Mouse (Mus musculus): ENCODE results near the gene Nxph4. TPM values are rescaled to one million over a fixed set of nuclear protein-coding genes. Genes with fewer than 3 reads are reported as not detected.

Nxph4 gene
- polyA plus RNA-seq, 1 experiment from 2014 or later = 78.8 TPM

DNA sequence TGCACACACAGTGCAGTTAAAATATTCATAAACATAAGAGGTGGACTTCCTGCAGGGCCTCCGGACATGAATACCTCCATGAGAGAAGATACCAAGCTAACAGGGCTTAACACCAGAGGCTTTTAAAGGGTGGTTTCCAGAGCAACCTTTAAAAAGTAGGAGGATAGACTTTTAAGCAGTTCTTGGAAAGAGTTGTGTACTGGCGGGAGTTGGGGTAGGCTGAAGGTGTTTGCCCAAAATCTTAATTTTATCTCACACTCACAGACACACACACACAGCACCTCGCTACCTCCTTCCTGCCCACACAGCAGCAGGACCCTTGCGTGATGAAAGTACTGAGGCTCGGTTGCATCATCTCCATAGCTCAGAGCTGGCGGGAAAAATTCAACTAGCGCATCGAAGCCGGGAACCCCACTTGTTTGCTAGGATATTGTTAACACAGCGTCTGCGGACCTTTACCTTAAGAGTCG is 12.7 kb downstream of the Nxph4 start:
- H3K9me3 ChIP-seq = no peaks in the 10 kb centered on the region
- ATAC-seq = no peak
- peak overlapping the region; percentile 85 for H3K4me2 ChIP-seq (replicated peaks)
- H3K36me3 ChIP-seq = peaks cover 22% of the 10 kb centered on the region
- peak overlapping the region; percentile 68 for H3K9ac ChIP-seq (replicated peaks)
- no peak overlapping the region for H3K27ac ChIP-seq
- WGBS = 16% methylated on average over 12 of the region's 12 CpGs
- H3K4me3 ChIP-seq (replicated peaks) = peak overlapping the region; percentile 54
- H3K27me3 ChIP-seq = peaks cover 60% of the 10 kb centered on the region
- H3K4me1 ChIP-seq (replicated peaks) = peaks cover 55% of the 10 kb centered on the region

DNA sequence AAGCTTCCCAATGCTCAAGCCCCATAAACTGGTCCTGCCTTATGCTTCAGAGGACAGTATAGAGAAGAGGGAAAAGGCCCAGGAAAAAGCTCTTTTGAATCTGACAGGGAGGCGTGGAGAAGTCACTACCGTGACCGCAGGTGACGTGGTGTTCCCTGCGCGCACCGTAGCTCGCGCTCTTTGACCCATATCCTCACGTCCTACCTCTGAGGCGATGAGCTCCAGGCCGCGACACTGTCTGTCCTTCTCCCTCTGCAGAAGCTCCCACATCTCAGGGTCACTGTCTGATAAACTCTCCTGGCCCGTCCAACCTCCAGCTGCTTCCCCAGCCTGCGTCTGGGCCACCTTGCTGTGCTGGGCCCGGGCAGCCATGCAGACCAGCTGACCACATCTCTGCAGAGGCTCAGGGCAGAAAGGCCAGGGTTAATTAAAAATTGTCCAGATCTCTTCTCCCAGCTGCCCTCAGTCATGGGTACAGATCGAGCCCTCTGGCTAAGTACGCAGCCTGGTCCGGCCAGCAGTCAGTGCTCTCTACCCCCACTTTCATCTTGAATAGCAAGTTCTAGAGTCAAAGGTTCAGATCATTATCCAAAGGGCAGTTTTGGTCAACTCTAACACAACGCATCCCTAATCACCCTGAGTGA is 13.5 kb downstream of the Nxph4 start:
- H3K4me2 ChIP-seq (replicated peaks) = peak overlapping the region; percentile 85
- peaks cover 55% of the 10 kb centered on the region for H3K4me1 ChIP-seq (replicated peaks)
- 82% methylated on average over 20 of the region's 20 CpGs for WGBS
- no peak overlapping the region for H3K27ac ChIP-seq
- H3K27me3 ChIP-seq = peaks cover 60% of the 10 kb centered on the region
- H3K9me3 ChIP-seq = no peaks in the 10 kb centered on the region
- peaks cover 22% of the 10 kb centered on the region for H3K36me3 ChIP-seq
- no peak for ATAC-seq
- no peak overlapping the region; the same call in 1 of the 2 replicates for H3K4me3 ChIP-seq (replicated peaks)
- no peak overlapping the region for H3K9ac ChIP-seq (replicated peaks)

DNA sequence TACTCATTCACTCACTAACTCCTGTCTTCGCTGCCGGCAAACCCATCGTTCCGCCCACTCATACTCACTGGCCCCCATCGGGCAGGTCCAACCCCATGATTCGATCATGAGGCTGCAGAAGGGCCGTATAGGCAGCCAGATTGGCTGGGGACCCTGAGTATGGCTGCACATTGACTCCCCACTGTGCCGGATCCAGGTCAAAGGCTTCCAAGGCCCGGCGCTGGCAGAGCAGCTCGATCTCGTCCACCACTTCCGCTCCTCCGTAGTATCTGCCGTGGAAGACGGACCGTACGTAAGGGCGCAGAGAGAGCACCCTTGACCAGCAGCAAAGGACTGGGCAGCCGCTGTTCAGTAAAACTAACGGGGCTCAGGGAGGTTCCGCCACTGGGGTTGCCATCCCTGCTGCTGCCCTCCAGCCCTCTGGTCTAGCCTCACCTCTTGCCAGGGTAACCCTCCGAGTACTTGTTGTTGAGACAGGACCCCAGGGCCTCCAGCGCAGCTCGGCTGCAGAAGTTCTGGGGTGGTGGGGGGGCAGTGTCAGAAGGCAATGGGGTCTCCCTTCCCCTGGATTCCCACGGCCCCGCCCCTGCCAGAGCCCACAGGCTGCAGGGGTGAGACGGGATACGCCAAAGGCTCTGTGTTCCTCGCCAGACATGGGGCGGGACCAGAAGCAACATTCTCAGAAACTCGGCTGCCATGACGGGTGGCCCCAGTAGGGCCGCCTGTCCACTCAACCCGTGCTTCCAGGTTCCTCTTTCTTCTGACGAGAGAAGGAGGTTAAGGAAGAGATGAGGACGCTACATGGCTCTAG is 14.3 kb downstream of the Nxph4 start:
- no peak for ATAC-seq
- Histone ChIP-seq H3K36me3 (peaks cover 22% of the 10 kb centered on the region), H3K4me2 (replicated peaks) (0 out of 2 replicates have a peak overlapping the region, but pooled peaks have one; percentile 85), H3K27me3 (peaks cover 60% of the 10 kb centered on the region), H3K4me1 (replicated peaks) (peaks cover 55% of the 10 kb centered on the region), H3K9me3 (no peaks in the 10 kb centered on the region), H3K27ac (no peak overlapping the region), H3K9ac (replicated peaks) (no peak overlapping the region), H3K4me3 (replicated peaks) (no peak overlapping the region)
- 94% methylated on average over 37 of the region's 37 CpGs for WGBS

DNA sequence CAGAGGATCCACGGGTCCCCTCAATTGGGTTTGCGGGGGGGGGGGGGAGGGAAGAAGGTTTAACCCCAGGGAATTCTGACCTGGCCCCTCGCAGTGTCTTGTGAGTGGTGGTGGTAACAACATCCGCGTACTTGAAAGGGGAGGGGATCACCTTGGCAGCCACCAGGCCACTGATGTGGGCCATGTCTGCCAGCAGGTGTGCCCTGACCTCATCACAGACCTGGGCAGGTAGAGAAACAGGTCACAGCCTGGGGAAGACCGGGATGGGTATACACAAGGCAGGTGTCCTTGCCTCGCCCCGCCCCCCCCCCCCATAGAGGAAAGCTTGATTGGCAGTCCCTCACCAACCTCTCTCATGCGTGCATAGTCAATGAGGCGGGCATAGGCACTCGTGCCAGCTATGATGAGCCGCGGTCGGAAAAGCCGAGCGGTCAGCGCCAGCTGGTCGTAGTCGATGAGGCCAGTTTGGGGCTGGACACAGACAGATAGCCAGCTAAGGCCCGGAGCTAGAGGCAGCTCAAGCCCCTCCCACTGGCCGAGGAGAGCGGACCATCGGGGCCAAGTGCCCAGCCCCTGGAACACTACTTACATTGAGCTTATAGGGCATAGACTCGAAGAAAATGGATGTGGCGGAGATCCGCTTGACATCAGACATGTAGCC is 15.2 kb downstream of the Nxph4 start:
- Histone ChIP-seq H3K27me3 (peaks cover 60% of the 10 kb centered on the region), H3K4me1 (replicated peaks) (peaks cover 55% of the 10 kb centered on the region), H3K27ac (no peak overlapping the region), H3K9ac (replicated peaks) (no peak overlapping the region), H3K9me3 (no peaks in the 10 kb centered on the region), H3K36me3 (peaks cover 22% of the 10 kb centered on the region), H3K4me2 (replicated peaks) (no peak overlapping the region), H3K4me3 (replicated peaks) (no peak overlapping the region)
- WGBS = 95% methylated on average over 25 of the region's 26 CpGs
- ATAC-seq = no peak

DNA sequence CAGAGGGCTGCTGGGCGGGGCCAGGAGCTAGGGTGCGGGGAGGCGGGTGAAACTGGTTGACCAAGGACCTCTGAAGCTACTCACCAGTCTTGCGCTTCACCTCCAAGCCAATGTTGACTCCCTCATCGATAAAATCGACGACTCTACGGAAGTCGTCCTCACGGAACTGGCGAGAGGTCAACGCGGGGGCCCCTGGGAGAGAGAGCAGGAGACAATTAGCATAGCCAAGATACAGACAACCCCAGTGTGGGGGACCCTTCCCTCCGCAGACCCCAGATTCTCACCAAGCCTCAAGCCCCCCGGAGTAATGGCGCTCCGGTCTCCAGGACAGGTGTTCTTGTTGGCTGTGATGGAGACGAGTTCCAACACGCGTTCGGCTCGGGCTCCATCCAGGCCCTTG is 16.4 kb downstream of the Nxph4 start:
- WGBS = 95% methylated on average over 22 of the region's 22 CpGs
- Histone ChIP-seq H3K36me3 (peaks cover 22% of the 10 kb centered on the region), H3K4me3 (replicated peaks) (no peak overlapping the region), H3K9ac (replicated peaks) (no peak overlapping the region), H3K4me2 (replicated peaks) (no peak overlapping the region), H3K27ac (no peak overlapping the region), H3K27me3 (peaks cover 54% of the 10 kb centered on the region), H3K9me3 (no peaks in the 10 kb centered on the region), H3K4me1 (replicated peaks) (peaks cover 65% of the 10 kb centered on the region)
- ATAC-seq = no peak

DNA sequence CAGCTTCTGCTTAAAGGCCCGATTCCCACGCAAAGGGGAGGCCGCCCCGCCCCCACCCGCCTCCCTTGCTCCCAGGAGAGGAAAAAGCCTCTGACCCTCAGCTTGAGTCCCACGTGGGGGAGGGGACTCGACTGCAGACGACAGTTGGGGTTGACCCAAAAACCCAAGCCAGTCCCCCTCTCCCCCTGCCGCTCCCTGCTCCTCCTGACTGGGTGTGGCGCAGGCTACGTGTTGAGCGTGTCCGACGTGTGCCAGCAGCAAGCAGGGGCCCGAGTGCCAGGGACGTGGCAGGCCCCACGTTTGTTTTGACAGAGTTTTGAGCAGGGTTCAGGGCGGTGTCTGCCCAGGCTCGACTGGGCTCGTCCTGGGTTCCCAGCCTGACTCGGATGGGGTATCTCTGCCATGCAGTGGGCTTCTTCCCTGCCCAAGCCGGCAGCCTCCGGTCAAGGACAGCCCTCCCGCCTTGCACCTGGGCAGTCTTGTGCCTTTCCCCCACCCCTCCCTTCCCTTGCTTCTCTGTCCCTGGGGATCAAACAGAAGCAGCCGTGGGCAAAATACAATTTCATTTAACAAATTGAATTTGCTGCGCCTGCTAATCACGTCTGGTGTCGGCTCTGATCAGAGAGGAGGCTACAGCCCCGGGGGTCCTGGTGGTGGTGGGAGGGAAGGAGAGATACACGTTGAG is 17.6 kb downstream of the Nxph4 start:
- Histone ChIP-seq H3K36me3 (peaks cover 22% of the 10 kb centered on the region), H3K4me3 (replicated peaks) (no peak overlapping the region), H3K4me1 (replicated peaks) (peaks cover 72% of the 10 kb centered on the region), H3K27ac (no peak overlapping the region), H3K4me2 (replicated peaks) (peak overlapping the region; percentile 42), H3K27me3 (peaks cover 54% of the 10 kb centered on the region), H3K9me3 (no peaks in the 10 kb centered on the region), H3K9ac (replicated peaks) (no peak overlapping the region; the same call in 1 of the 2 replicates)
- no peak for ATAC-seq
- WGBS = 6% methylated on average over 30 of the region's 30 CpGs

DNA sequence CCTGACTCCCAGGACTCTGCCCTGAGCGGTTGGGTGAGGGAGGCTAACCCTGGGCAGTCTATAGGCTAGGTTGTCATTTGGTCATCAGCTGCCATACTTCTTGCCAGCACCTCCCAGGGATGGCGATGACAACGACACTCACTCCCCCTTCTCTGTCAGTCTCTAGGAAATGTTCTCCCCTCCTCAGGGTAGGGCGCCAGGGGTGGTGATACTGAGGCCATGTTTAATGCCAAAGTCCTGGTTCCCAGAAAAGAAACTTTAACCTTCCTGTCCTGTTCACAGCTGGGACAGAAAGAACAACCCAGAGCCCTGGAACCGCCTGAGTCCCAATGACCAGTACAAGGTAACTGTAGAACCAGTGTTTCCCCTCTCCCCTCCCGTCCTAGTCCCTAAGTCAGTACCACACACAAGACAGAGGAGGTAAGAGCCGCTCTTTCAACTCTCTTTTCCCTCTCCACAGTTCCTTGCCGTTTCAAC is 18.3 kb downstream of the Nxph4 start:
- H3K27me3 ChIP-seq = peaks cover 54% of the 10 kb centered on the region
- WGBS = 17% methylated on average over 8 of the region's 8 CpGs
- H3K4me1 ChIP-seq (replicated peaks) = peaks cover 72% of the 10 kb centered on the region
- H3K9me3 ChIP-seq = no peaks in the 10 kb centered on the region
- no peak overlapping the region for H3K4me3 ChIP-seq (replicated peaks)
- H3K9ac ChIP-seq (replicated peaks) = 0 out of 2 replicates have a peak overlapping the region, but pooled peaks have one; percentile 16
- peak overlapping the region; percentile 6; the same call in 1 of the 2 replicates for H3K27ac ChIP-seq
- peaks cover 22% of the 10 kb centered on the region for H3K36me3 ChIP-seq
- ATAC-seq = no peak
- peak overlapping the region; percentile 42 for H3K4me2 ChIP-seq (replicated peaks)

DNA sequence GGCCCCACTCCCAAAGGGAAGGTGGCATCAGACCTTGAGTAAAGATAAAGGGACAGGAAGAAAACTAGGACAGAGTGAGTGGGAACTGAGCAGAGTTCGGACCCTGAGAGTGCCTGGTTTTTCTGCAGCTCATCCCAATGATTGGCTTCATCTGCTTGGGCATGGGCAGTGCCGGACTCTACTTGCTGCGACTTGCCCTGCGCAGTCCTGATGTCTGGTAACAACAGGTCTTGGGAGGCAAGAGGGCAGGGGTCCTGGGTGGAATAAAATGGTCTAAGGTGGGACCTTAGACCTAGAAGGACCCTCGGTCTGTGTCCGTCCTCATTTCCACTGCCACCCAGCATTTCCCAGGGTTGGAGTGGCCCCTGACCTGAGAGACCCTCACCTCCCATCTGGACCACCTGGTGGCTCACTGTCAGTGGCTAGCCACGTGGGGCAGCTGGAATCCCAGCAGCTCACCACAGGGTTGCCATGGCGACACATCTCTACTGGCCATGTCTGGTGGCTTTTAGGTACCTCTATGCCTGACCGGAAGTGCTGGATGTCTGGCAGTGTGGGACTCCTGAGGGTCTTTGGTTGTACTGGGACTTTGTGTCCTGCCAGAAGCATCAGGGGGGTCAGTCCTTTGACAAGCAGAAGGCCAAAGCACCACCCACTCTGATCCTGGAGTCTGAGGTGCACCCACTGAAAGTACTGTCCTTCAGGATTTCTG is 18.9 kb downstream of the Nxph4 start:
- peaks cover 49% of the 10 kb centered on the region for H3K27me3 ChIP-seq
- H3K4me1 ChIP-seq (replicated peaks) = peaks cover 72% of the 10 kb centered on the region
- no peak overlapping the region for H3K27ac ChIP-seq
- ATAC-seq = no peak
- WGBS = 24% methylated on average over 9 of the region's 9 CpGs
- H3K4me3 ChIP-seq (replicated peaks) = no peak overlapping the region
- H3K9ac ChIP-seq (replicated peaks) = 0 out of 2 replicates have a peak overlapping the region, but pooled peaks have one; percentile 16
- H3K36me3 ChIP-seq = peaks cover 22% of the 10 kb centered on the region
- H3K4me2 ChIP-seq (replicated peaks) = no peak overlapping the region; the same call in 1 of the 2 replicates
- no peaks in the 10 kb centered on the region for H3K9me3 ChIP-seq

DNA sequence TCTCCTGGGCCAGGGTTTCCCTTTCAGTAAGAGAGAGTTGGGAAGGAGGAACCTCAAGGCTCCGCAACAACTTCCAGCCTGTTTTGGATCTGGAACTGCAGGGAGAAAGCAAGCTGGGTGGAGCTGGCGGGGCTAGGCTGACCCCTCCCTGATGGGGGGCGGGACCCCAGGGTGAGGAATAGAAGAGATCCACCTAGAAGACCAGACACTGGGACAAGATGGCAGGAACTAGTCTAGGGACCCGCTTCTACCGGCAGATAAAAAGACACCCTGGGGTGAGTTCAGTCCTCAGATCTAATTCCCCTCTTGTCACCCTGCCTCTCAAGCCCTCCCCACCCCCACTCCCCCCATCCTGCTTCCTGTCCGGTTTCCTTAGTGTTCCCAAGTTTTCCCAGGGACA is 19.6 kb downstream of the Nxph4 start, which contains the start of gene Ndufa4l2:
Ndufa4l2 (plus strand) TSS at position 204 of the 400 bp plus-strand sequence.
- Histone ChIP-seq H3K27me3 (peaks cover 47% of the 10 kb centered on the region), H3K27ac (peak within 1 kb of the TSS; percentile 97), H3K9me3 (no peaks in the 10 kb centered on the region), H3K4me3 (replicated peaks) (no peak within 1 kb of the TSS; the same call in 1 of the 2 replicates), H3K4me2 (replicated peaks) (peak within 1 kb of the TSS; percentile 82), H3K36me3 (peaks cover 19% of the 10 kb centered on the region), H3K4me1 (replicated peaks) (peaks cover 78% of the 10 kb centered on the region), H3K9ac (replicated peaks) (peak within 1 kb of the TSS; percentile 16; the same call in 1 of the 2 replicates)
- ATAC-seq = no peak
- 14% methylated on average over 6 of the region's 6 CpGs for whole genome bisulfite sequencing

DNA sequence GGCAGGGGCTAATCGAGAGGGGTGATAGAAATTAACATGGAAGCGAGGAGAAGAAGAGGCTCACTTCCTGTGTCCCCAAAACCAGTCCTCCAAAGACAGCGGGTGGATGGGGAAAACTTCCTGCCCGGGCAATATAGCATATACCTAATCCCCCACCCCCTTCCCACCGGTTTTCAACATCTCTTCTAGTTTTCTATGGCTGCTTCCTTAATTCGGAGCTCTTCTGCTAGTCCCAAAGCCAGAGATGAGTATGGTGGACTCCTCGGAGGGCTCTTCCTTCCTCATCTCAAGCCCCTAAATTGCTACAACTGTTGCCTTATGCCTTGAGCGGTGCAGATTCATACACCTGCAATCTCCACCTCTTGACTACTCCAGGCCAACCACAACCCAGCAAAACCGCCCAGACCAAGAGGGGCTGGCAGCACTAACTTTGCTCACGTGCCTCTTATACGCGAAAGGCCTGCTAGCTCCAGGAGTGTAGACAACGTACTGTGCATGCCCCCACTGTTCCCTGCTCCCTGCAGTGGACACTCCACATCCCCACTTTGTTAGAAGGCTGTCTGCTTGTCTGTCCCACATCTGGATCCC is 20.2 kb downstream of the Nxph4 start:
- 14% methylated on average over 13 of the region's 13 CpGs for WGBS
- Histone ChIP-seq H3K9me3 (no peaks in the 10 kb centered on the region), H3K27ac (peak overlapping the region; percentile 97; the same call in 1 of the 2 replicates), H3K36me3 (peaks cover 18% of the 10 kb centered on the region), H3K4me3 (replicated peaks) (no peak overlapping the region), H3K4me1 (replicated peaks) (peaks cover 83% of the 10 kb centered on the region), H3K9ac (replicated peaks) (no peak overlapping the region; the same call in 1 of the 2 replicates), H3K27me3 (peaks cover 47% of the 10 kb centered on the region), H3K4me2 (replicated peaks) (peak overlapping the region; percentile 82)
- no peak for ATAC-seq
